Mouse (Mus musculus) cerebellum, adult 2 months (tissue): ENCODE measurements at regions not wholly inside any gene's neighbourhood (a gene's known extent, or its start where the extent isn't known, plus 50 kb on each side); places are given as distances from the start of the nearest gene placed in this dataset.

Source experiments
- DNase-seq, 2 experiments: peaks; one replicate each; pipeline ENCODE4 v3.0.0; 2021
- H3K27ac ChIP-seq: fragments of 200-500 bp; 2 replicates; pipeline ENCODE4 v1.5.1; 2012; ENCODE audit warnings: low read length, control low read depth, inconsistent platforms; ENCODE audit not compliant: insufficient read depth
- H3K27me3 ChIP-seq: fragments of 200-500 bp; 2 replicates; pipeline ENCODE4 v1.6.1; 2012; ENCODE audit warnings: inconsistent platforms, mild to moderate bottlenecking, low read length, moderate library complexity; ENCODE audit not compliant: control insufficient read depth, insufficient read depth
- H3K4me1 ChIP-seq: fragments of 200-500 bp; 2 replicates; pipeline ENCODE4 v1.6.1; 2011; ENCODE audit warnings: low read length; ENCODE audit not compliant: control insufficient read depth, insufficient read depth
- H3K4me3 ChIP-seq: fragments of 200-500 bp; replicated peaks from 2 replicates; pipeline ENCODE3; 2011; ENCODE audit warnings: mild to moderate bottlenecking, low read depth, low read length, control low read depth; ENCODE audit not compliant: insufficient read depth
- CTCF ChIP-seq: fragments of 200-500 bp; IDR thresholded peaks from 2 replicates; pipeline ENCODE4 v1.5.1; 2011; ENCODE audit warnings: low read depth, mild to moderate bottlenecking, control low read depth, low read length, moderate library complexity, borderline replicate concordance; ENCODE audit not compliant: insufficient read depth
- POLR2A ChIP-seq: fragments of 200-500 bp; IDR thresholded peaks from 2 replicates; pipeline ENCODE4 v1.6.1; 2011; ENCODE audit warnings: low read length, control low read depth, borderline replicate concordance; ENCODE audit not compliant: insufficient read depth
- WGBS: fragments of 180-500 bp; shearing (Covaris S2); methylation state at CpG from one replicate; pipeline ENCODE4 v1.1.7; 2018; 5-methylcytosine and 5-hydroxymethylcytosine counted together

DNA sequence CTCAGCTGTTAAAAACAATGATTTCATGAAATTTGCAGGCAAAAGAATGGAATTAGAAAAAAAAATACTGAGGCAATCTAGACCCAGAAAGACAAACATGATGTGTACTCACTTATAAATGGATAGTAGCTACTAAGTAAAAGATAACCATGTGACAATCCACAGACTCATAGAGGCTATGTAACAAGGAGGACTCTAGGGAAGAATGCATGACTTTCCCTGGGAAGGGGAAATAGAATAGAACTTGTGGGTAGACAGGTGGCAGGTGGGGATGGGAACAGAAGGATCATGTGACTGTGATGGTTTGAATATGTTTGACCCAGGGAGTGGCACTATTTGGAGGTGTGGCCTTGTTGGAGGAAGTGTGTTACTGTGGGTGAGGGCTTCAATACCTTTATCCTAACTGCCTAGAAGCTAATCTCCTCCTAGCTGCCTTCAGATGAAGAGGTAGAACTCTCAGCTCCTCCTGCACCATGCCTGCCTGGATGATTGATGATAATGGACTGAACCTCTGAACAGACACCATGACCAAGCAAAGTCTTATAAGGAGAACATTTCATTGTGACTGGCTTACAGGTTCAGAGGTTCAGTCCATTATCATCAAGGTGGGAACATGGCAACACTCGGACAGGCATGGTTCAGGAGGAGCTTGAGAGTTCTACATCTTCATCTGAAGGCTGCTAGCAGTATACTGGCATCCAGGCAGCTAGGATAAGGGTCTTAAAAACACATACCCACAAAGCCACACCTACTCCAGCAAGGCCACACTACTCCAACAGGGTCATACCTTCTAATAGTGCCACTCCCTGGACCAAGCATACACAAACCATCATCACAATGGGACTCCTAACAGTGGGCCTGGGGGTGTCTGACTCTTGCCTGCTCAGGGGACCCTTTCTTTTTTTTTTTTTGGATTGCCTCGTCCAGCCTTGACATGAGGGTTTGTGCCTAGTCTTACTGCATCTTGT lies 183.6 kb downstream of the Ipo8 start:
- no peak for DNase-seq
- Histone ChIP-seq H3K4me1 (no peaks in the 10 kb centered on the region), H3K27me3 (no peaks in the 10 kb centered on the region), H3K27ac (no peak overlapping the region), H3K4me3 (no peak overlapping the region)
- WGBS: 66% methylated on average over 2 of the region's 2 CpGs
- no peak for TF ChIP-seq POLR2A
- TF ChIP-seq CTCF: no peak

DNA sequence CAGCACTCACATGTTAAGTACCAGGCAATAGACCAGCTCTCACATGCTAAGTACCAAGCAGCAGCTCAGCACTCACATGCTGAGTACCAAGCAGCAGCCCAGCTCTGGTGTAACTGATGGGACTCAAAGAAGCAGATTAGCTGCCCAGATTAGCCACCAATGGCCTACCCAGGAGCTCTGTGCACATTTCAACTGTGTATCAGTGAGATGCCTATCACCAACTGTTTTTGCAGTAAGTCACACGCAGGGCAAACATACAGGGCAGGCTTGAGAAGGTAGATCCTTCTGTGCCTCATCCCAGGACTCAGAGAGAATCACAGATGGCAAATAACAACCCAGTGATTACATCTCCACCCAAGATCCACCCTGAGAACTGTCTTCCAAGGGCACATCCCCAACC lies 190.7 kb downstream of the Ipo8 start:
- 90% methylated on average over 1 of the region's 1 CpGs for WGBS
- H3K4me3 ChIP-seq: no peak overlapping the region
- TF ChIP-seq CTCF (no peak), POLR2A (no peak)
- no peak for DNase-seq
- no peak overlapping the region for H3K27ac ChIP-seq
- no peaks in the 10 kb centered on the region for H3K4me1 ChIP-seq
- no peaks in the 10 kb centered on the region for H3K27me3 ChIP-seq

DNA sequence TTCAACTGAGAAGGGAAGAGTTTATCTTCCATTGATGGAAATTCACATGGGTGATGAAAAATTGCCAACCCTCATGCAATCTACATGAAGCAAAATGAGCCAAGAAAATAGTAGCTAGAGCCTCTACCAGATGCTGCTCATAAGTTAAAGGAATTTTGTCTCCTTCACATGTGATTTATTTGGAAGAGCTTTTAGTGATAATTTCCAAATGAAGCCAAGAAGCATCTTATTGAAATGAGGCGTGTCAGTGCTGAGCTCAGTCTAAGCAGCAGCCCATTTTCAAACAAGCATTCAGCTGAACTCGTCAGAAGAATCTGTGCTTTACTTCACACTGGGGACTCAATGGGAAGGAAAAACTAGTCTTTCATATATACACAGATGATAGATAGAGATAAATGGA lies 190.0 kb upstream of the Tmtc1 start:
- DNase-seq: no peak
- no peak overlapping the region for H3K27ac ChIP-seq
- no peaks in the 10 kb centered on the region for H3K4me1 ChIP-seq
- no peaks in the 10 kb centered on the region for H3K27me3 ChIP-seq
- TF ChIP-seq CTCF: no peak
- TF ChIP-seq POLR2A: no peak
- 53% methylated on average over 2 of the region's 2 CpGs for WGBS
- no peak overlapping the region for H3K4me3 ChIP-seq

DNA sequence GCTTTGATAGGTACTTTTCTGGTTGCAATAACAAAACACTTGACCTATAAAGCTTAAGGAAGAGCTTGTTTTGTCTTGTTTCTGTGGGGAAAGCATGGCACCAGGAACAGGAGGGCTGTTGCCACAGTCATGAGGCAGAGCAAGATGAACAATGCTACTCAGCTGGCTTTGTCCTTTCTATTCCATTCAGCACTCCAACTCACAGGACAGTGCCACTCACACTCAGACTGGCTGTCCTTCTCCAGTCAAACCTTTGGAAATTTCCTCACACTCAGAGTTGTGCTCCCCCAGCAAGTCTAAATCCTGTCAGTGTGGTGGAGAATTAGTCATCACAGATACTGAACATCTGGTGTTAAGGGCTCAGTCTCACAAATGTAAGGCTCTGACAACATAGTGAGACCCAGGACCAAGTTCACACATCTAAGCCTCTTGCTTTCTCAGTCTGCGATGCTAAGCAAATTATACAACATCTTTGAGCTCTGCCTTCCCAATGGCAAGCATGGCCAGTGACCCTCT lies 183.0 kb upstream of the Tmtc1 start:
- no peaks in the 10 kb centered on the region for H3K4me1 ChIP-seq
- no peak overlapping the region for H3K4me3 ChIP-seq
- TF ChIP-seq POLR2A (no peak), CTCF (no peak)
- DNase-seq: no peak
- H3K27ac ChIP-seq: no peak overlapping the region
- no peaks in the 10 kb centered on the region for H3K27me3 ChIP-seq
- WGBS: 94% methylated on average over 1 of the region's 1 CpGs

DNA sequence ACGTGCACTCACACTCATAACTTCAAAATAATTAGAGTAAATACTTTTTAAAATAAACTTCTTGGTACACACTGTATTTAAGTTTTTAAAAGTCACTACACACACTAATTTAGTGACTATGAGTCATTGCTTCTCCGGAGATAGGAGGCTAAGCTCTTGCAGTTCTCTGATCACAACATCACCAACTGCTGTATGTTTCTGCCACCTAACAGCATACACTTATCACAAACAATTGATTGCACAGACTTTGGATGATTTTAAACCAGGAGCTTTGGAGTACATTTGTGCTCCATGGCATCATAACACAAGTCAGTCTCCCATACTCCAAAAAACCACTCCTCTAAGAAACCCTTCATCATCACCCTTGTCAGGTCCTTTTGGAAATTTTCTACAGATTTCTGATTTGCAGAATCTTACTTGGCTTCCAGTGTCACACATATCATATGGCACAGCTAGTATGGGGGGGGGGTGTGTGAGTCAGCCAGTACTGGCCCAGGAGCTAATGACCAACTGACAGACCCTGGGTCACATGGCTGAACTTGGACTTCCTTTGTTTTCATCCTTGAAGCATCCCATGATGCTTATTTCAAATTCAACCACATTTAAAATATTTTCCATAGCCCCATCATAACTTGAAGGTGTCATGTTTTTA lies 179.1 kb upstream of the Tmtc1 start:
- no peak overlapping the region for H3K27ac ChIP-seq
- no peak for TF ChIP-seq CTCF
- no peak for TF ChIP-seq POLR2A
- DNase-seq: no peak
- H3K27me3 ChIP-seq: no peaks in the 10 kb centered on the region
- H3K4me3 ChIP-seq: no peak overlapping the region
- 93% methylated on average over 2 of the region's 2 CpGs for WGBS
- H3K4me1 ChIP-seq: no peaks in the 10 kb centered on the region

DNA sequence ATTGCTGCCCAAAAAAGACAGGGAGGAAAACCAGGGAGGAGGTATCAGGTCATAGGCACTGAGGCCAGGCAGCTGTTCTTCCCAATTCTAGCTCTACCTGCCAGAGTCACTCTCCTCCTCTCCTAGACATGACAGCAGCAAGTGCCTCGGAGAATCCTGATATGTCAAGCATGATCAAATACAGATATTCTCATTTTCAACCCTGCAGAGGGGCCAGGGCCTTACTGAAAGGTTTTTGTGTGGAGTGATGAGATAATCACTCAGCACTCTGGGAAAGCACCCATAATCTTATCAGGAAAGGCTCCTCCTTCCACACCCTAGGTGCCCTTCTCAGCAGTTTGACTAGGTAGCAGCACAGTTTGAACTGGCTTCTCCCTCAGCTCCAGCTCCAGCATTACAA lies 175.8 kb upstream of the Tmtc1 start:
- Histone ChIP-seq H3K4me1 (no peaks in the 10 kb centered on the region), H3K27ac (no peak overlapping the region), H3K4me3 (no peak overlapping the region), H3K27me3 (no peaks in the 10 kb centered on the region)
- TF ChIP-seq POLR2A: no peak
- no peak for TF ChIP-seq CTCF
- WGBS: 52% methylated on average over 1 of the region's 1 CpGs
- DNase-seq: no peak

DNA sequence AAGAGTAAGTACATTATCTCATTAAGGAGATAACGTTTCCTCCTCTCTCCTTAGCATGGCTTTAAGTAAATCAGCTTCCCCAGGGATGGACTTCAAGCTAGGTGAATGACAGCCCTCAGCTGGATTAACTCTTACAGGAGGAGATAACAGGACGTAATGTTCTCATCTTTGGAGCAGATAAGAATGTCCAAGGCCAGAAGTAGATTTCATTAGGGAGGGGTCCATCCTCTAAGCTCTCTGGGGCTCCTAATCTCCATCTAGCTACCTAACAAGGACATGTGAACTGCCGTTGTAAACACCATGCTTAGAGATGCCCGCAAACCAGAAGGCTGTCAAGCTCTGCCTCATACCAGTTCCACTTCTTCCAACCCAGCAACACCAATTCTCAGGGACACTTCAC lies 171.7 kb upstream of the Tmtc1 start:
- H3K27ac ChIP-seq: no peak overlapping the region
- no peak for TF ChIP-seq POLR2A
- 18% methylated on average over 4 of the region's 4 CpGs for WGBS

DNA sequence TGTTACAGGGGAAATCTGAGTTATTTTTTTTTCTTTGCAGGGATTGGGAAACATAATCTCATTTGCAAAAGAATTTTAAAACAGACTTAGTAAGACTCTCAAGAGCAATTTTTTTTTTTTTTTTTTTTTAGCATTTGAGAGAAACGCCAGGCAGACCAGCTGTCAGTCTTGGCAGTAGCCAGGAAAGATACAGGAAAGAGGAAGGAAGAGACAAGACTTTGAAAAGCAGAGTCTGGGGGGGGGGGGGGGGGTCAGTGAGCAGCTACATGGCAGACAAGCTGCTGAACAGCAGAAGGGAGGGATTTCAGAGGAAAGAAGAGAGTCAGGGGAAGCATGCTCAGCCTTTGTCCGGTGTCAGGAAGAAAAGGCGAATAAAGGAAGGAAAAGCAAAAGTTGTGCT lies 171.3 kb upstream of the Tmtc1 start:
- no peak overlapping the region for H3K4me3 ChIP-seq
- WGBS: 5% methylated on average over 3 of the region's 3 CpGs
- no peaks in the 10 kb centered on the region for H3K4me1 ChIP-seq
- no peaks in the 10 kb centered on the region for H3K27me3 ChIP-seq
- no peak overlapping the region for H3K27ac ChIP-seq
- no peak for DNase-seq
- TF ChIP-seq CTCF (no peak), POLR2A (no peak)

More for the DNA sequence above, 171.7 kb upstream of the Tmtc1 start:
- Histone ChIP-seq H3K4me1 (no peaks in the 10 kb centered on the region), H3K27me3 (no peaks in the 10 kb centered on the region), H3K4me3 (no peak overlapping the region)
- DNase-seq: no peak
